Mouse (Mus musculus): ENCODE measurements around the gene Camta1.

The Camta1 gene

GRCm38 (mm10) chr4:151386701-151387451, 474.8 kb downstream of the Camta1 start:
- no peak for DNase-seq (ENCODE audit: low spot score in 2 of 2)

- peak in 1 of 2 experiments; percentile 30 for DNase-seq (ENCODE audit: low spot score in 2 of 2)
Observed at GRCm38 (mm10) chr4:151385985-151386700, 475.5 kb downstream of the Camta1 start.

- DNase-seq (ENCODE audit: low spot score in 2 of 2), result no peak
Observed at GRCm38 (mm10) chr4:151377731-151378130, 483.9 kb downstream of the Camta1 start.

GRCm38 (mm10) chr4:151376234-151376633, 485.4 kb downstream of the Camta1 start:
- DNase-seq (ENCODE audit: low spot score in 2 of 2), result no peak

- no peak for DNase-seq (ENCODE audit: low spot score in 2 of 2)
Observed at GRCm38 (mm10) chr4:151372855-151373566, 488.7 kb downstream of the Camta1 start.

- DNase-seq (ENCODE audit: low spot score in 2 of 2), result no peak
Observed at GRCm38 (mm10) chr4:151366941-151367545, 494.6 kb downstream of the Camta1 start.

GRCm38 (mm10) chr4:151360976-151361673, 500.6 kb downstream of the Camta1 start:
- DNase-seq (ENCODE audit: low spot score in 2 of 2), result no peak

GRCm38 (mm10) chr4:151355505-151355904, 506.2 kb downstream of the Camta1 start:
- DNase-seq (ENCODE audit: low spot score in 2 of 2), result no peak

- no peak for DNase-seq (ENCODE audit: low spot score in 2 of 2)
Observed at GRCm38 (mm10) chr4:151352791-151353190, 508.9 kb downstream of the Camta1 start.

- DNase-seq (ENCODE audit: low spot score in 2 of 2), result peak in 1 of 2 experiments; percentile 11
Observed at GRCm38 (mm10) chr4:151352249-151352648, 509.4 kb downstream of the Camta1 start.

GRCm38 (mm10) chr4:151351757-151352156, 509.9 kb downstream of the Camta1 start:
- peak in 1 of 2 experiments; percentile 13 for DNase-seq (ENCODE audit: low spot score in 2 of 2)

- no peak for DNase-seq (ENCODE audit: low spot score in 2 of 2)
Observed at GRCm38 (mm10) chr4:151347620-151348019, 514.1 kb downstream of the Camta1 start.

GRCm38 (mm10) chr4:151346673-151347072, 515.0 kb downstream of the Camta1 start:
- no peak for DNase-seq (ENCODE audit: low spot score in 2 of 2)

GRCm38 (mm10) chr4:151344811-151345210, 516.9 kb downstream of the Camta1 start:
- DNase-seq (ENCODE audit: low spot score in 2 of 2), result no peak

GRCm38 (mm10) chr4:151339421-151339820, 522.3 kb downstream of the Camta1 start:
- DNase-seq (ENCODE audit: low spot score in 2 of 2), result peak; percentile 59 to 72

- DNase-seq (ENCODE audit: low spot score in 2 of 2), result no peak
Observed at GRCm38 (mm10) chr4:151338931-151339330, 522.7 kb downstream of the Camta1 start.

GRCm38 (mm10) chr4:151337543-151337942, 524.1 kb downstream of the Camta1 start:
- no peak for DNase-seq (ENCODE audit: low spot score in 2 of 2)

GRCm38 (mm10) chr4:151336413-151336812, 525.3 kb downstream of the Camta1 start:
- no peak for DNase-seq (ENCODE audit: low spot score in 2 of 2)

GRCm38 (mm10) chr4:151334951-151335742, 526.5 kb downstream of the Camta1 start:
- DNase-seq (ENCODE audit: low spot score in 2 of 2), result peak in 1 of 2 experiments; percentile 37

GRCm38 (mm10) chr4:151332074-151332849, 529.4 kb downstream of the Camta1 start:
- DNase-seq (ENCODE audit: low spot score in 2 of 2), result no peak

Measured in left cerebral cortex, adult 9 months (tissue).